Mouse (Mus musculus): Measurements from ENCODE around the gene Glud1. TPM values are rescaled to one million over a fixed set of nuclear protein-coding genes. Genes with fewer than 3 reads are reported as not detected.

Gene Glud1
- polyA plus RNA-seq, 1 experiment from 2014 or later: 64.0 TPM

GRCm38 (mm10) chr14:34353326-34353725 is 42.8 kb downstream of the Glud1 start:
- Histone ChIP-seq H3K9me3 (replicated peaks; ENCODE audit: control insufficient read depth, low read length) (no peaks in the 10 kb centered on the region), H3K27me3 (ENCODE audit: control insufficient read depth, insufficient read depth, low read length) (no peaks in the 10 kb centered on the region), H3K4me2 (ENCODE audit: low read depth, low read length) (no peak overlapping the region), H3K36me3 (ENCODE audit: control insufficient read depth, insufficient read depth, low read length) (no peaks in the 10 kb centered on the region), H3K4me3 (replicated peaks; ENCODE audit: low read length) (no peak overlapping the region), H3K27ac (ENCODE audit: low read length) (no peak overlapping the region), H3K4me1 (ENCODE audit: control insufficient read depth, insufficient read depth, low read length) (peaks cover 6% of the 10 kb centered on the region; the same call in 1 of the 2 replicates), H3K9ac (ENCODE audit: low read length) (no peak overlapping the region)
- ATAC-seq (ENCODE audit: insufficient read depth, low FRiP score): no peak
- 87% methylated on average over 3 of the region's 3 CpGs for WGBS

GRCm38 (mm10) chr14:34354456-34354855 is 43.9 kb downstream of the Glud1 start:
- Histone ChIP-seq H3K4me3 (replicated peaks; ENCODE audit: low read length) (no peak overlapping the region), H3K4me2 (ENCODE audit: low read depth, low read length) (no peak overlapping the region), H3K4me1 (ENCODE audit: control insufficient read depth, insufficient read depth, low read length) (peaks cover 3% of the 10 kb centered on the region; the same call in 1 of the 2 replicates), H3K27ac (ENCODE audit: low read length) (no peak overlapping the region), H3K27me3 (ENCODE audit: control insufficient read depth, insufficient read depth, low read length) (no peaks in the 10 kb centered on the region), H3K9ac (ENCODE audit: low read length) (no peak overlapping the region), H3K9me3 (replicated peaks; ENCODE audit: control insufficient read depth, low read length) (no peaks in the 10 kb centered on the region), H3K36me3 (ENCODE audit: control insufficient read depth, insufficient read depth, low read length) (no peaks in the 10 kb centered on the region)
- WGBS: 73% methylated on average over 4 of the region's 4 CpGs
- no peak for ATAC-seq (ENCODE audit: insufficient read depth, low FRiP score)

- Histone ChIP-seq H3K4me1 (ENCODE audit: control insufficient read depth, insufficient read depth, low read length) (peaks cover 3% of the 10 kb centered on the region; the same call in 1 of the 2 replicates), H3K4me3 (replicated peaks; ENCODE audit: low read length) (no peak within 1 kb of the TSS), H3K9me3 (replicated peaks; ENCODE audit: control insufficient read depth, low read length) (no peaks in the 10 kb centered on the region), H3K4me2 (ENCODE audit: low read depth, low read length) (no peak within 1 kb of the TSS), H3K9ac (ENCODE audit: low read length) (no peak within 1 kb of the TSS), H3K36me3 (ENCODE audit: control insufficient read depth, insufficient read depth, low read length) (no peaks in the 10 kb centered on the region), H3K27me3 (ENCODE audit: control insufficient read depth, insufficient read depth, low read length) (no peaks in the 10 kb centered on the region), H3K27ac (ENCODE audit: low read length) (0 out of 2 replicates have a peak within 1 kb of the TSS, but pooled peaks have one; percentile 41)
- WGBS: 67% methylated on average over 6 of the region's 6 CpGs
- ATAC-seq (ENCODE audit: insufficient read depth, low FRiP score): 0 out of 2 replicates have a peak, but pooled peaks have one; percentile 29
These were observed 44.8 kb downstream of the Glud1 start, which contains the start of gene Fam25c for GRCm38 (mm10) chr14:34355301-34355700. Fam25c (minus strand) TSS chr14:34355433.

- no peak for ATAC-seq (ENCODE audit: insufficient read depth, low FRiP score)
- Histone ChIP-seq H3K36me3 (ENCODE audit: control insufficient read depth, insufficient read depth, low read length) (no peaks in the 10 kb centered on the region), H3K27ac (ENCODE audit: low read length) (no peak overlapping the region), H3K9ac (ENCODE audit: low read length) (no peak overlapping the region), H3K4me2 (ENCODE audit: low read depth, low read length) (no peak overlapping the region), H3K27me3 (ENCODE audit: control insufficient read depth, insufficient read depth, low read length) (no peaks in the 10 kb centered on the region), H3K4me1 (ENCODE audit: control insufficient read depth, insufficient read depth, low read length) (peaks cover 5% of the 10 kb centered on the region; the same call in 1 of the 2 replicates), H3K9me3 (replicated peaks; ENCODE audit: control insufficient read depth, low read length) (no peaks in the 10 kb centered on the region), H3K4me3 (replicated peaks; ENCODE audit: low read length) (no peak overlapping the region)
- WGBS: 62% methylated on average over 7 of the region's 7 CpGs
These were observed 47.3 kb downstream of the Glud1 start for GRCm38 (mm10) chr14:34357671-34358455.

GRCm38 (mm10) chr14:34359676-34360244 is 49.2 kb downstream of the Glud1 start:
- no peaks in the 10 kb centered on the region for H3K27me3 ChIP-seq (ENCODE audit: control insufficient read depth, insufficient read depth, low read length)
- WGBS: 46% methylated on average over 5 of the region's 5 CpGs
- H3K4me3 ChIP-seq (replicated peaks; ENCODE audit: low read length): no peak overlapping the region
- no peaks in the 10 kb centered on the region for H3K9me3 ChIP-seq (replicated peaks; ENCODE audit: control insufficient read depth, low read length)
- no peak overlapping the region for H3K27ac ChIP-seq (ENCODE audit: low read length)
- H3K9ac ChIP-seq (ENCODE audit: low read length): no peak overlapping the region
- H3K36me3 ChIP-seq (ENCODE audit: control insufficient read depth, insufficient read depth, low read length): no peaks in the 10 kb centered on the region
- H3K4me2 ChIP-seq (ENCODE audit: low read depth, low read length): no peak overlapping the region
- H3K4me1 ChIP-seq (ENCODE audit: control insufficient read depth, insufficient read depth, low read length): peaks cover 5% of the 10 kb centered on the region; the same call in 1 of the 2 replicates
- no peak for ATAC-seq (ENCODE audit: insufficient read depth, low FRiP score)

- Histone ChIP-seq H3K27ac (ENCODE audit: low read length) (no peak overlapping the region), H3K9me3 (replicated peaks; ENCODE audit: control insufficient read depth, low read length) (peaks cover 3% of the 10 kb centered on the region; the same call in 1 of the 2 replicates), H3K27me3 (ENCODE audit: control insufficient read depth, insufficient read depth, low read length) (no peaks in the 10 kb centered on the region), H3K4me3 (replicated peaks; ENCODE audit: low read length) (no peak overlapping the region), H3K4me1 (ENCODE audit: control insufficient read depth, insufficient read depth, low read length) (peaks cover 5% of the 10 kb centered on the region; the same call in 1 of the 2 replicates), H3K36me3 (ENCODE audit: control insufficient read depth, insufficient read depth, low read length) (no peaks in the 10 kb centered on the region), H3K4me2 (ENCODE audit: low read depth, low read length) (no peak overlapping the region), H3K9ac (ENCODE audit: low read length) (no peak overlapping the region)
- 41% methylated on average over 6 of the region's 6 CpGs for WGBS
- no peak for ATAC-seq (ENCODE audit: insufficient read depth, low FRiP score)
These were observed 49.7 kb downstream of the Glud1 start for GRCm38 (mm10) chr14:34360251-34360650.

GRCm38 (mm10) chr14:34362135-34362534 is 51.6 kb downstream of the Glud1 start:
- Histone ChIP-seq H3K27me3 (ENCODE audit: control insufficient read depth, insufficient read depth, low read length) (no peaks in the 10 kb centered on the region), H3K36me3 (ENCODE audit: control insufficient read depth, insufficient read depth, low read length) (no peaks in the 10 kb centered on the region), H3K4me2 (ENCODE audit: low read depth, low read length) (no peak overlapping the region), H3K9me3 (replicated peaks; ENCODE audit: control insufficient read depth, low read length) (peaks cover 4% of the 10 kb centered on the region; the same call in 1 of the 2 replicates), H3K9ac (ENCODE audit: low read length) (no peak overlapping the region), H3K4me1 (ENCODE audit: control insufficient read depth, insufficient read depth, low read length) (peaks cover 5% of the 10 kb centered on the region; the same call in 1 of the 2 replicates), H3K4me3 (replicated peaks; ENCODE audit: low read length) (no peak overlapping the region), H3K27ac (ENCODE audit: low read length) (no peak overlapping the region)
- no peak for ATAC-seq (ENCODE audit: insufficient read depth, low FRiP score)
- WGBS: 55% methylated on average over 4 of the region's 4 CpGs

- Histone ChIP-seq H3K36me3 (ENCODE audit: control insufficient read depth, insufficient read depth, low read length) (no peaks in the 10 kb centered on the region), H3K27me3 (ENCODE audit: control insufficient read depth, insufficient read depth, low read length) (no peaks in the 10 kb centered on the region), H3K27ac (ENCODE audit: low read length) (peak overlapping the region; percentile 74; the same call in 1 of the 2 replicates), H3K9ac (ENCODE audit: low read length) (peak overlapping the region; percentile 63), H3K9me3 (replicated peaks; ENCODE audit: control insufficient read depth, low read length) (peaks cover 4% of the 10 kb centered on the region; the same call in 1 of the 2 replicates), H3K4me2 (ENCODE audit: low read depth, low read length) (peak overlapping the region; percentile 64), H3K4me3 (replicated peaks; ENCODE audit: low read length) (peak overlapping the region; percentile 39), H3K4me1 (ENCODE audit: control insufficient read depth, insufficient read depth, low read length) (peaks cover 3% of the 10 kb centered on the region; the same call in 1 of the 2 replicates)
- ATAC-seq (ENCODE audit: insufficient read depth, low FRiP score): peak; percentile 57; the same call in 1 of the 2 replicates
- 34% methylated on average over 18 of the region's 18 CpGs for WGBS
These were observed 52.4 kb downstream of the Glud1 start for GRCm38 (mm10) chr14:34362726-34363445.

All from stomach, embryonic 16.5 days (tissue).